Comparison of ENCODE assay signal across 10 mouse cellular contexts in genomic region chr17:26600913-26601447, GRCm38 (mm10). TPM values are rescaled to one million over a fixed set of nuclear protein-coding genes. Genes with fewer than 3 reads are reported as not detected.
DNase-seq lines count a peak whose midpoint lies in the region; ATAC-seq lines count a peak whose summit lies in the region.
"Had no signal": no experiment of that assay in that cellular context is flagged by ENCODE, and none has a peak within 500 bp of the region (broad histone marks: within the 10 kb centered on the region; RNA-seq: fewer than 3 reads in every experiment).

No protein-coding gene starts in this region.

- WGBS in heart, embryonic 13.5 days = 54% methylated on average over 17 of the region's 17 CpGs
- 59% methylated on average over 17 of the region's 17 CpGs for WGBS in liver, embryonic 11.5 days

- H3K4me2 ChIP-seq in heart, embryonic 13.5 days = no peak overlapping the region
- H3K4me2 ChIP-seq in liver, embryonic 11.5 days = no peak overlapping the region
- H3K4me2 ChIP-seq: embryonic facial prominence, embryonic 13.5 days; stomach, embryonic 15.5 days had no signal

- no peak for ATAC-seq in heart, embryonic 13.5 days (ENCODE audit: extremely low read depth, insufficient number of reproducible peaks, low FRiP score, low TSS enrichment)
- peak; percentile 45 for ATAC-seq in liver, embryonic 11.5 days (replicated peaks; ENCODE audit: low FRiP score)

- no peak overlapping the region for H3K4me3 ChIP-seq in heart, embryonic 13.5 days
- H3K4me3 ChIP-seq in liver, embryonic 11.5 days (ENCODE audit: low read depth, low read length) = no peak overlapping the region
- H3K4me3 ChIP-seq: embryonic facial prominence, embryonic 13.5 days; stomach, embryonic 15.5 days had no signal

- peaks cover 17% of the 10 kb centered on the region for H3K36me3 ChIP-seq in heart, embryonic 13.5 days
- no peaks in the 10 kb centered on the region for H3K36me3 ChIP-seq in liver, embryonic 11.5 days (ENCODE audit: control insufficient read depth, insufficient read depth, low read length)
- H3K36me3 ChIP-seq: stomach, embryonic 15.5 days had no signal

- no peaks in the 10 kb centered on the region for H3K9me3 ChIP-seq in heart, embryonic 13.5 days
- no peaks in the 10 kb centered on the region for H3K9me3 ChIP-seq in liver, embryonic 11.5 days (ENCODE audit: control insufficient read depth, low read length)
- H3K9me3 ChIP-seq: embryonic facial prominence, embryonic 13.5 days; stomach, embryonic 15.5 days had no signal

- H3K27ac ChIP-seq in heart, embryonic 13.5 days (replicated peaks) = peak overlapping the region; percentile 77
- H3K27ac ChIP-seq in liver, embryonic 11.5 days (ENCODE audit: low read depth, low read length) = peak overlapping the region; percentile 1; the same call in 1 of the 2 replicates
- H3K27ac ChIP-seq: embryonic facial prominence, embryonic 13.5 days had no signal

- intact Hi-C loops in heart, postnatal 25 days (cut with DNase I) = no loop called here

- peak overlapping the region; percentile 61 for H3K9ac ChIP-seq in heart, embryonic 13.5 days
- H3K9ac ChIP-seq in liver, embryonic 11.5 days (ENCODE audit: low read depth, low read length) = no peak overlapping the region
- H3K9ac ChIP-seq: embryonic facial prominence, embryonic 13.5 days; stomach, embryonic 15.5 days had no signal

- H3K4me1 ChIP-seq in heart, embryonic 13.5 days = peaks cover 61% of the 10 kb centered on the region
- H3K4me1 ChIP-seq in liver, embryonic 11.5 days (replicated peaks; ENCODE audit: control insufficient read depth, insufficient read depth, low read length) = peaks cover 26% of the 10 kb centered on the region

- H3K27me3 ChIP-seq in heart, embryonic 13.5 days (replicated peaks) = no peaks in the 10 kb centered on the region
- no peaks in the 10 kb centered on the region for H3K27me3 ChIP-seq in liver, embryonic 11.5 days (replicated peaks; ENCODE audit: control insufficient read depth, insufficient read depth, low read length)
- H3K27me3 ChIP-seq: embryonic facial prominence, embryonic 13.5 days; stomach, embryonic 15.5 days had no signal

- DNase-seq in heart, postnatal 25 days (ENCODE audit: low spot score) = no peak
- DNase-seq in 3T3-L1 (ENCODE audit: low read depth, low spot score) = peak; percentile 52
- peak; percentile 32 for DNase-seq in c-Kit-positive CD71-negative TER-119-negative erythroid progenitor cells, embryonic 14.5 days (ENCODE audit: low read depth)
- no peak for DNase-seq in liver, embryonic 11.5 days (ENCODE audit: low spot score)
- no peak for DNase-seq in testis, postnatal 10 days (ENCODE audit: low spot score)
- no peak for DNase-seq in T-cell, adult 2 months (ENCODE audit: low spot score)
- DNase-seq in retina, embryonic 14.5 days (ENCODE audit: low spot score) = no peak

RNA-seq across cellular contexts. Expression of gene Dusp1, which starts 39.1 kb away (rescaled TPM):
- polyA plus RNA-seq in heart, embryonic 13.5 days (2015; fragmentation: Nextera tagmentation; extraction: Ambion mirVana) = 32.8 and 33.1 TPM in 2 replicates
- 10 to 100 TPM; 44.8 to 66.4 TPM for total RNA-seq in heart, postnatal 25 days (2021)
- 18.6 and 22.7 TPM in 2 replicates for polyA plus RNA-seq in liver, embryonic 11.5 days (2014; fragmentation: Nextera tagmentation; extraction: Ambion mirVana)

RNA-seq across cellular contexts. Expression of gene Ergic1, which starts 39.7 kb away (rescaled TPM):
- polyA plus RNA-seq in heart, embryonic 13.5 days (2015; fragmentation: Nextera tagmentation; extraction: Ambion mirVana) = 103 and 121 TPM in 2 replicates
- total RNA-seq in heart, postnatal 25 days (2021) = 10 to 100 TPM; 54.2 to 58.4 TPM
- polyA plus RNA-seq in liver, embryonic 11.5 days (2014; fragmentation: Nextera tagmentation; extraction: Ambion mirVana) = 89.5 and 96.1 TPM in 2 replicates

Comparison
In these comparisons a context has a peak if more than half of its experiments do, and no peak if none do; other contexts are left out.
1. DNase-seq: peak in 3T3-L1 (single experiment) and c-Kit-positive CD71-negative TER-119-negative erythroid progenitor cells, embryonic 14.5 days (single experiment); none in heart, postnatal 25 days (single experiment), liver, embryonic 11.5 days (single experiment), testis, postnatal 10 days (single experiment), T-cell, adult 2 months (single experiment) and retina, embryonic 14.5 days (single experiment).